Mouse (Mus musculus): ENCODE results near the gene Gdpd5.

DNA sequence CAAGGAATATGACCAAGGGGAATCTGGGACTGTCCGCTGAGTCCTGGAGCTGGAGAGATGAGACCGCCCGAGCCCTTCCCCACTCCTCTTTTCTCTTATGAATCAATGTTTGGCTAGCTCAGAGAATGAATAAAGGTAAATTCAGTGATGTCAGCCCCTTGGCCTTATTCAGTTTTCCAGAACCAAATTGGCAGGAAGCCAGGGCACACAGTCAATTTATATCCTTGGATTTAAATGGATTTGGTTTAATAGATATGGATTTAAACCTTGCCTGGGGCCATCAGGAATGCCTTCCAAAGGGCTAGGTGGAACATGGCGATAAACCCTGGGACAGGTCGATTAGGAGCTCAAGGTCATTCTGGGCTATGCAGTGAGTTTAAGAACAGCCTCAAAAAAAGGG lies 108.5 kb downstream of the Gdpd5 start:
- TF ChIP-seq CTCF (IDR thresholded peaks at IDR 0.05; ENCODE audit: low read depth) (no peak), EP300 (IDR thresholded peaks at IDR 0.05; ENCODE audit: low read depth) (no peak)
